Mouse (Mus musculus) adrenal gland, postnatal 4 days (tissue): ENCODE data around the gene Dnaaf1. TPM values are rescaled to one million over a fixed set of nuclear protein-coding genes. Genes with fewer than 3 reads are reported as not detected.

Source experiments
- DNase-seq, 2 experiments: peaks; one replicate each; pipeline ENCODE4 v3.0.0; 2021 to 2022; ENCODE audit warnings: low spot score in 2 of 2, mixed read lengths in 2 of 2
- long read RNA-seq, 2 experiments: library from polyadenylated mRNA; stranded (forward); transcript quantifications; one replicate each; pipeline ENCODE4 v2.0.0; 2021
- total RNA-seq, 2 experiments: library from RNA; stranded (reverse); gene quantifications; 2 replicates each; pipeline ENCODE4 v1.2.3; 2021

Dnaaf1 gene
- under 1 TPM in 1 of 2 experiments, not detected in 1; 0.17 TPM for total RNA-seq
- long read RNA-seq, experiment 1, partial matches to known transcripts, result 0 of 1 reads
- long read RNA-seq, experiment 1, other reads (novel, unspliced or antisense), result 1 of 1 reads
- long read RNA-seq, experiment 2, result 0 reads

DNA sequence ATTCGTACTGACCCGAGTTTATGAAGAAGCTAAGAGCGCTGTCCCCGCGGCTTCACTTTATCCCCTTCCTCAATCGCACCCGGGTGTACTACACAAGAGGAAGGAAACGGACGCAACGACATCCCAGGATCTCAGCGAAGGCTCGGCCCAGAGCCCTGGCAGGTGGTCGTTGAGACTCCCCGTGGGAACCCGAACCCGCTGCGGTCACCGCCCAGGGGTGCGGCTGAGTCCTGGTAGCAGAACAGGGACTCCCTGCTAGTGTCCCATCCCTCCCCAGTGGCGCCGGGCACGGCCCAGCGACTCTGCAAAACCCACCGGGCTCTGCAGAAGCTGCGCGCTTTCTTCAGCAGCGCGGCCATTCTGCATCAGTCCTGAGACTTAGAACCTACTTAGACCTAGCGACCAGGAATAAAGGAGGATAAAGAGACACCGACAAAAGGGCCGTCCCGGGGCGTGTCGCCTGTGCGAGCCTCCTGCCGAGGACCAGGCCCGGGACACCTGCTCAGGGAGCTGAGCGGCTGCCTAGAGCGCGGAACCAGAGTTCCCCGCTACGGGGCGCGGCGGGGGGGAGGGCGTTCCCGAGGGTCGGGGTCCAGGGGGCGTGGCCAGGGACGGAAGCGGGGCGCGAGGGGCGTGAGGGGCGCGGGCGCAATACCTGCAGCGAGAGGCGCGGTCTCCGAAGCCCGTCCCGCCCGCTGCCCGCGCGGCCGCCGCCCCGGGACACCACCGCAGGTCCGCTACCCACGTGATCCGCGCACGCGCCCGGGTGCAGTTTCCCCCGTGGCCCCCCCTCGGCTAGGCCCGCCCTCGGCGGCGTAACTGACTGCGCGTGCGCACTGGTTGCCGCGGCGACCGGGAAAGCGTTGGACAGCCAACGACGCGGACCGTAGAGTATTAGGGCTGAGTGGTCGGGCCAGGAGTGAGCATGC is at the start of gene Dnaaf1, which contains the start of gene Hsdl1:
Gene Dnaaf1, plus strand, starts transcription at position 799 of the 929 bp plus-strand sequence.
Gene Hsdl1, minus strand, starts transcription at position 747 of the 929 bp plus-strand sequence.
- peak; percentile 93 to 99 for DNase-seq

DNA sequence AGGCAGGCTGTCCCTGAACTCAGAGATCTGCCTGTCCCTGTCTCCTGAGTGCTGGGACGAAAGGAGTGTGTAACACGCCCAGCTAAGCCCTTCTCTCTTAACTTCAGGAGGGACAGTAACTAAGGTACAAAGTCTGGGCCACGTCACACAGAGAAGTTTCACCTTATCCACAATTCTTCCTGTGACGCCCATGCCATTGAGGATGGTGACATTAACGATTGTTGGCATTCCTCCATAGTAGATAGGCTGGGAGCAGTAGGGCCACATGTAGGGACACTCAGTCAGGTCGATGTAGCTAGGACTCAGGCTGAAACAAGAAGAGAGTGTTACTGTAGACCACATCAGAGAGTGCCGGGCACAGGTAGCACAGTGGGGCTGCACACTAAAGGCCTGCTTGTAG is 46.3 kb upstream of the Dnaaf1 start:
- no peak for DNase-seq

DNA sequence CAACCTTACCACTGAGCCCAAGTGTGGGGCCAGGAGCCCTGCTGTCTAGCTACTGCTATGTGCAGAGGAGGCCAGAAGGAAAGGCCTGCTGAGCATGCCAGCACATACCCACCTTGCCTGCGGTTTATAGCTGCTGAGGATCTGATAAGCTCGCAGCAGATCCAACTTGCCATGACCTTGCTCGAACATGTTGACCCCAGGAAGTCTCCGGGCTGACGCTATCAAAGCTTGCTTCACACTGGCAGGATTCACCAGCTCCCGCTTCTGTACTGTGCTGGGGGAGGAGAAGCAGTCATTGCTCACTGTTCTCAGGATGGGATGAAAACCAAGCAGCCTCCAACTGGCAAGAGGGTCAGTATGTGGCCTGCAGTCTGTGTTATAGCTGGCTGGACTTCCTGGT is 44.1 kb upstream of the Dnaaf1 start:
- DNase-seq, result no peak

DNA sequence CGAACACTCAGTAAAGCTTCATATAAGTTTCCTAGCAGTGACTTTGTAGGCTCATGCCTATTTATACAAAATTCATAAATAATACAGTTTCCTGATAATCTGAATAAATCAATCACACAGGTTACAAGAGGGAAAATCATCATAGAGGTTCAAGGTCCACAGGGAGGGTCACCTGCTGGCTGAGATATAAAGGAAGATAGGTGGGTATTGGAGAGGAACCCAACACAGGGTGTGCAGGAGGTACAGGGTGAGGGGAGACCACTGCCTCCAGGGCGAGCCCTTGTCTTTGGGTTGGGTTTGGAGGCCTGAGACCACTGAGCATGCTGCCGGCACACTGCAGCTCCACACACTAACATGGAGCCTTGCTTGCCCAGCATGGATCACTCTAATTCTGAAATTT is 43.6 kb upstream of the Dnaaf1 start:
- no peak for DNase-seq

DNA sequence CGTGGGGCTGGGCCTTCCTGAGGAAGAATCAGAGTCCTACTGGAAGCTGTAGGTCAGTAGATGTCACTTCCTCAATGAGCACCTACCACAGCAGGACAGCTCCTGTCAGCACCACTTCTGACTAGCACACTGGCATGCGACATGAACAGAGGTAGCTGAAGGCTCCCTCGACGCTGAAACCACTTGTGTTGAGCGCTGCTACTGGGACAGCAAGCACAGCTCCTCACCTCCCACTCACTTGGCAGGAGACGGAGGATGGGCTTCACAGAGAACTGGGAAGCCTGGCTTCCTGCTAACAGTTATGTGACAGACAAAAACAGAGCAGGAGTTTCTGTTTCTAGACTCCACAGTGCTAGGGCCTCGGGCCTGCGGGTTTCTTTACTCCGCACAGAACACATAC is 43.1 kb upstream of the Dnaaf1 start:
- no peak for DNase-seq

DNA sequence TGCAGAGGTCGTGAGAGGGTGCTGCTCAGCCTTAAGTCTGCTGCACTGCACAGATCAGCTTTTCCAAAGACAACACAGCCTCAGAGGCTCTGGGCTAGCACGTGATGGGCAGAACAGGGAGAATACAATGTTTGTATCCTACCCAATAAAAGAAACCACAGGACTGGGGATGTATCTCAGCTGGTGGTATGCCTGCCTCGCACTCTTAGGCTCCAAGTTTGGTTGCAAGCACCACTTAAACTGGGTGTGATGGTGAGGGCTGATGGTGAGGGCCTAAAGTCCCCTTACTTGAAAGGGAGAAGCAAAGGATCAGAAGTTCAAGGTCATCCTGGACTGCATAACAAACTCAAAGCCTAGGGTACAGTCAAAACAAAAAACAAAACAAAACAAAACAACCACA is 30.4 kb upstream of the Dnaaf1 start:
- no peak for DNase-seq

DNA sequence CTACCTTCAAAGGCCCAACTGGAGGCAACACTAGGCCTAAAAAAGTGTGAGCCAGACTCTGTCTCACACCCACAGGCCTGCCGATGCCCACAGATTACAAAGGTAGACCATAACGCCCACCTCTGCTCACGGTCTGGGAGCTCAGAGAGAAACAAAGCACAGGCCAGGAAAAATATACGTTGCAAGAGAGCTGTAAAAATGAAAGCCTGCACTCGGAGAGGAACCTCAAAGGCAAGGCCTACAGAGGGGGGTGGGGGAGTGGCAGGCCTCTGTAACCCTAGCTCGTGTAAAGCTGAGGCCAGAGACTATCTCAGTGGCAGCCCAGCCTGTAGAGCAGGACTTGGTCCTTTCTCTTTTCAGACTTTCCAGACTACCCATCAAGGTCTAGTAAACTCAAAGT is 29.9 kb upstream of the Dnaaf1 start:
- no peak for DNase-seq

DNA sequence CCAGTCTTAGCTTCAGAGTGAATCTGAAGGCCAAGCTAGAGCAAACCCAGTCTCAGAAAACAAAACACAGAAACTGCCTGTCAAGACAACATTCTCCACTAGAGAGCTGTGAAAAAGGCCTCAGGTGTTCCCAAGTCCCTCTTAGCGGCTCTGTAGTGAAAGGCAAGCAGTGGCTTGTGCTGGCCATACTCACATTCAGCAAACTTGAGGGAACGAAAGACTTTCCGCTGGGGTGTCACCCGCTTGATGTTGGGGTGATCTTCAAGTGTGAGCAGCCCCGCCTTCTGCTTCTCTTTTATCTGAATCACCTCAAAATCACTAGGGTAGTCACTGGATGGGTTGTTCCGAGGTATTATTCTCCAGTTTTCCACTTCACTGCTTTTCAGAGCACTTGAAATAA is 29.2 kb upstream of the Dnaaf1 start:
- no peak for DNase-seq

DNA sequence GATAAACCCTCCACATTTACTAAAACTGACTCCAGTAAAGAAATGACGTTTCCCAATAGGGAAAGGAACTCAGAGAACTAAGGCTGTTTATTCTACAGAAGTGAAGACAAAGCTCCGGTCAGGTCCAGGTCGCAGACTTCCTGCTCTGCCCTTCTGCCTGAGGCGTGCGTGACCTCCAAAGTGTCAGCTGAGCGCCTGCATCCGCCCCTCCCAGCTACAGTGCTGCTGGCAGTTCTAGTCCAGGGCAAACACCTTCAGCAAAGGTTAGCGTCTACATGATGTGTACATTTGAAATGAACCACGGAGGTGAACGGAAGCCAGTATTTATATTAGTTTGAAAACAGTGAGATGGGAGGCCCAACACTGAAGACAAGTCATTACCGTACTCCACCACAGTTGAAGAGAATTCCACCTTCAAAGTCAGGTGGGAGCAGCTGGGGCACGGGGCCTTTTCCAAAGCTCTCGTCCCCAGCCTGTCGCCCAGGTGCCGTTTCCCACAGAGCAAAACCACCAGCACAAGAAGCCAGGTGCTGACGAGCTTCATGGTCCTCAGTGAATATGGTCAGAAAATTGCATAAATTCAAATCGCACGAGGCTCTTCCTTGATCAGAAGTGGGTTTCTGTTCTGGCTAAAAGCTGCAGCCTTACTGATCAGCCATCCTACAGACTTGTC is 27.9 kb upstream of the Dnaaf1 start:
- no peak for DNase-seq

DNA sequence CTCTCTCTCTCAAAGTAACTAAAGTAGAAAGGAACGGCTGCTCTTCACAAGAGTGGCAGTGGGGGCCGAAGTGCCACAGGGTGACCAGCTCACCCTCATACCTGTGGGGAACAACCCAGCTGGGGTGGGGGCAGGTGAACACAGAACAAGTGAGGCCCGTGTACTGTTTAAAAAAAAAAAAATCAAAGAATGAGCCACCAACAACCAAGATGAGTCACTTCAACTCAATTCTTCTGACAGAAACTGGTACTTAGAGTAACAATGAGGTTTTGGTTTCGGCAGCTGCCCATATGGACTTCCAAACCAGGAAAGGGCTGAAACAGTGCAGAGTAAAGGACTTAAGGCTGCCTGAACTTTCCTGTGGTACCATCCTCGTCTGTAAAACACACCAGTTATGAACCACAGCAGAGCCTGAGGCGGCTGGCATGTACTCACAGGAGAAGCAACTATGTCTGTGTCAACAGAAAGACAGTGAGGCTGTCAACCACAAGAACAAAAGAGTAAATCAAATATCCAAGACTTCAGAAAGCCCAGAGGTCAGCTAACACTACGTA is 26.4 kb upstream of the Dnaaf1 start:
- DNase-seq, result no peak

DNA sequence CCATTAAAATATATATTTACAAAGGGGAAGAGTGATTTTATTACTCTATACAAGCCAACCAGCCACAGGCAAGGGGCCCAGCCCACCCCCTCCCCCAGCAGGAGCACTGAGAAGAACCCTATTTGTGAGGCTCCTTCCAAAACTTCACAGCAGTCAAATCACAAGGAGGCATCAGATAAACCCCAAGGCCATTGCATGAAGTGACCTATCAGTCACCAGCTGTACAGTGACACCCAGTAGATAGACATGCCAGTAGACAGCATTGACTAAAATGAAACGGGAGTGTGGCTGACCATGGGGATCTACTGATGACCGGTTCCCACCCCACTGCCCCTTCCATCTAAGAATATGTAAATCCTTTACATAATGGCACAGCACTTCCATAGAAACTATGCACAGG is 22.1 kb upstream of the Dnaaf1 start:
- no peak for DNase-seq

DNA sequence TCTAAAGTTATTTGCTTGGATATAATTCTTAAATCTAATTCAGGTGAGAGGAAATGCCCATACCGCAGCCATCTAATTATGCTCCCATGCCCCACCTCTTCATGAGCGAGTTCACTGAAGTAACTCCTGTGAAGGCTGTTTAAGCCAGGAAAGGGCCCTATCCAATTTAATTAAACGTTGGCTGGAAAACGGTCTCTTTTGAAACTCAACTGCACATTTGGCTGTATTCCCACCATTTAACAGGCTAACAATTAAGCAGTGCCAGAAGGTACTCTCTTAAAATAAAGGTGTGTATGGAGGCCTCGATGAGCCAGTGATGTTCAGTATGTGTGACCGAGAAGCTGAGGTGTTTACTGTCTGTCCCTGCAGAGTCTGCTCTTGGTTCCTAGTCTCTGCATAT is 19.2 kb upstream of the Dnaaf1 start:
- DNase-seq, result no peak

DNA sequence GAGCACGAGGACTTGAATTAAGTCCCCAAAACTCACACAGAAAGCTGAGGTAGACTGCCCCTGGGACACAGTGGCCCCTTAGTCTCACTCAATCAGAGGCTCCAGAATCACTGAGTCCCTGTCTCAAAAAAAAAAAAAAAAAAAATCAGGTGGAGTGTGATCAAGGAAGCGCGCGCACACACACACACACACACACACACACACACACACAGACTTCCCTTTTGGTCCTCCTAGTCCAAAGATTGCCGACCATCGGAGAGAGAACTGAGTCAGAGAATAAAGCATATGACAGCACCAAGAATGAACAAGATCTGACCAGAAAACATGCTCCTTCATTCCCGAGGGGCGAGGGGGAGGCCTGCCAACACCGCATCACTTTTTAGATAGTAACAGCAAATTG is 17.9 kb upstream of the Dnaaf1 start:
- DNase-seq, result no peak

DNA sequence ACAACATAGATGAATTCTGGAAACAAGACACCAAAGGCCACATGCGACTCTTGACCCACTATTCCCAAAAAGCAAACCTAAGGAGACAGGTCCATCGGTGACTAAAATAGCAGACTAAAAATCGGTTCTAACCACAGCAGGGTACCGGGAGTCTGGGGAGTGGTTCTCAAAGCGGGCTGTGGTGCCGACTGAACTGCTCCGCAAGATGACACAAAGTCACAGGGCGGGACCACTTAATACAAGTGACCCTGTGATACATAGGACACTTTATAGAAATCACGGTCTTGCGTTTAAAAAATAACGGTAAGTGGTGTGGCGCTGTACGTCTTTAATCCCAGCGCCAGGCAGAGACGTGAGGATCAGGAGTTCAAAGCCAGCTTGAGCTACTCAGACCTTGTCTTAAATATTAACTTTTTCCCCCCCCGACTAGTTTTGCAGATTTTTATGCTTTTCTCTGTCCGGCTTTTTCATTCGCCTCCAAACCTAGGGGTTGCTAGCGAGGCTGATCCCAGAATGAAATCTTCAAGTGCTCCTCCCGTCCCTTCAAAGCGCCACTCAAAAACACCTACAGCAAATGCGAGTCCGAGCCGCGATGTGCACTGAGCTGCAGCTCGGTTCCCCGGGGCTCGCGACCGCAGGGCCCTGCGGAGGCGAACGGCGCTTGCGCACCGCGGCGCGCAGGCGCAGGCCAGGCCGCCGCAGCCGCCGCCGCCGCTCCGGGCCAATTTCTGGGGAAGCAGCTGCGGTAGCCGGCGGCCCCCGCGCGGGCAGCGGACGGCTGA is 17.0 kb upstream of the Dnaaf1 start:
- DNase-seq, result no peak

DNA sequence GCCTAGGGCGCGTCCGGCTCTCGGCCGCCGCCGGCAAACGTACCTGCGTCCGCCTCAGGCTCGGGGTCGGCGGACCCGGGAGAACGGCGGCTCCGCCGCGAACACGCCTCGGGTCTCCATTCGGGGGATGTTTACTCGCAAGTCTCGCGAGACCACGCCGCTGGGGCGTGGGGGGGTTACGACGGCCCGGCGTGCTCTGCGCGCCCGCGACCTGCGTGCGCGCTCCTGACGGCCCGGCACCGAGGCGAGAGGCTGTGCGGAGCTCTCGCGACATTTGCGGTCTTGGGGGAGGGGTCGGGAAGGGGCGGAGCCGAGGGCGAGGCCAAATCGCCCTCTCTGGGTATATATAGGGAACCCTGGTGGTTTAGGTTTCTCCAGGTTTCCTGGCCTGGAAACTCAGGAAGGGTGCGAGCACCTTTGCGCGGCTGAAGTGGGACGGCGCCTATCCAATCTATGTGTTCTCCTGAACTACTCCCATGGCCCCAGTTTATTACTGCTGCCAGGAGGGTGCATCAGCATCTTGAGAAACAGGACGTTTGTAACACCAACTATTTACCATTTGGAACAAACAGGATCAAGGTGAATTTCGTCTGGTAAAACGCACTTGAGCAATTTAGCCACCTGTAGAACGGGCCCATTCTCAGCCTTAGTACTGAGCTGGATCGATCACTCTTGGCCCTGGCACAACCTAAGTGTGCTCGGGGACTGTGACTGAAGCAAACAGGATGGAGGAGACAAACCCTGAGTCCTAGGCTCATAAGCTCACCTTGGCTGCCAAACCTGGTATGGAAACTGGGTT is 16.2 kb upstream of the Dnaaf1 start, which contains the start of gene Mbtps1:
Gene Mbtps1, minus strand, starts transcription at position 133 of the 799 bp plus-strand sequence.
- peak; percentile 96 to 98 for DNase-seq

DNA sequence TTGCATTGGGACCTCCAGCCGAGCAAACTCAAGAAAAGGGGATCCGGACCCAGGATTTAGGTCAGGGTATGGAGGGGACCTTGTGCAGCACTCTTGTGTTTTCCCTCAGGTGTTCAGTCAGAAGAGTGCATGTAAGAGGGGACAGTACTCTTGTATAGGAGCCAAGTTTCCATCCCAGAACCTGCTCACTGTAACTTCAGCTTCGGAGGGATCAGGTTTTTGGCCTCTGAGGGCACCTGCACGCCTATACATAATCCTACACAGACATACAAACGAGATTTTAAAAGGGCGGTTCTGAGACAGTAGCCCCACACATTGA is 15.7 kb upstream of the Dnaaf1 start:
- no peak for DNase-seq

DNA sequence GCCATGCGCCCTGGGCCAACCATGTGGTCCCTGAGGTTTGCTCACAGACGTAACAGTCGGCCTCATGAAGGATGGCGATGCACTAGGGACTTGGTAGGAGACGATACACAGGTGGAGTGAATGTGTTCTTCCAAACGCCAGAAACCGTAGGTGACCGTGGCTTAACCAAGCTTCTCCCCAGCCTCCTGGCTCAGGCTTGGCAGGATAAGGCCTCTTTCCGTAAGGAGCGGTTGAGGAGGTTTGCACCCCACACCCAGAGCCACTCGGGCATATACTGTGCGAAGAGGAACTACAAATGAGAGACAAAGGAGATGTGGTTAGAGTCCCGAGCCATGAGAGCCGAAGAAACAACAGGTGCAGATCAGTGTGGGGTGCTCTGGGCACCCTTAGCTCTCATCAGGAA is 11.2 kb upstream of the Dnaaf1 start:
- no peak for DNase-seq

DNA sequence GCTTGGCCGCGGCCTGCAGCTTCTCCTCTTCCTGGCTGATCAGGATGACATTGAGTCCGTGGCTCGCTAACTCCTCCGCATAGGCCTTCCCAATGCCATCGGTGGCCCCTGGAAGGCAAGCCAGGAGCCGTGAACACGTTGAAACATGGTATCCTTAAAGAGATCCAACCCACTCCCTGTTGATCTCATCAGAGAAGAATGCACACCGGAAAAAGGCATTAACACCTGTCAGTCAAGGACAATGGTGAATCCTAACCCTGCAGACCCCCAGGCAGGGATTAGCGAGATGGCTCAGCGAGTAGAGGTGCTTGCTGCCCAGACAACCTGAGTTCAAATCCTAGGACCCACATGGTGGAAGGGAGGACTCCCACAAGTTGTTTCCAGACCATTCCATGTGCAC is 8.7 kb upstream of the Dnaaf1 start:
- no peak for DNase-seq

DNA sequence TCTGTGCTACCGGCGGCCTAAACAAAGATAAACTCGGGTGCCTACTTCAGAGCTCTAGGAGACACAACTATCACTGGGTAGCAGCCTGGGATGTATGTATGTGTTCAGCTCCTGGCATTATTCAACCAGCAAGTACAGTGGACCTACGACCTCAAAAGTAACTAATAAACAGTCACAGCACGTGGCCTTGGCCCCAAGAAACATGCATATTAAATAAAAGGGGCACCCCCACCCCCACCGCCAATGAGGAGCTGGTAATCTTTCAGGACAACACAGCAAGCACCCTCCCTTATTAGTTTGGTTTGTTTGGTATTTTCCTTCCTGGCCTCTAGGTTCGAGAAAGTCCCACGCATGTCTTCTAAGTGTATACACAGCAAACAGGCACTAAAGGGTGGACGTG is 6.8 kb upstream of the Dnaaf1 start:
- no peak for DNase-seq

DNA sequence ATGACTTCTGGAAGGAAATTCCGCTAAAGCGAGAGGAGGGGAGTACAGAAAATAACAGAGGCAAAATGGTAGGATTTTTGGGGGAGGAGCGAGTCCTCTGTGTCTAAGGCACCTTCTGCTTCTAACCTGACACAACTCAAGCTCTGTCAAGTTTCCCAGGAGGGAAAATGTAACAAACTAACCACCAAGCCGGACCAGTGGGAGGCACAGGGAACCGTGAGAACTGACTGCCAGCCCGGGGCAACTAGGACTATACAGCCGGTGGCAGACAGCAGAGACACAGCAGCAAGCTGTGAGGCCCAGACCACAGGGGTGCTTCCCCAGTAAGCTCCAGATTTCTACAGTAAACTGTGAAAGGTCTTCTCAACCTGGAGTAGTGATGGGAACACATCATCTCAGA is 6.1 kb upstream of the Dnaaf1 start:
- DNase-seq, result no peak
